Mouse (Mus musculus): Measurements from ENCODE around the gene Tmem108.

The Tmem108 gene

GRCm38 (mm10) chr9:103546695-103547645 is 214.7 kb downstream of the Tmem108 start:
- DNase-seq (ENCODE audit: low read depth), result no peak

GRCm38 (mm10) chr9:103545729-103546128 is 215.9 kb downstream of the Tmem108 start:
- no peak for DNase-seq (ENCODE audit: low read depth)

GRCm38 (mm10) chr9:103545271-103545670 is 216.4 kb downstream of the Tmem108 start:
- DNase-seq (ENCODE audit: low read depth), result no peak

- no peak for DNase-seq (ENCODE audit: low read depth)
Observed at GRCm38 (mm10) chr9:103544599-103544998, 217.0 kb downstream of the Tmem108 start.

- DNase-seq (ENCODE audit: low read depth), result no peak
Observed at GRCm38 (mm10) chr9:103540518-103540917, 221.1 kb downstream of the Tmem108 start.

- DNase-seq (ENCODE audit: low read depth), result no peak
Observed at GRCm38 (mm10) chr9:103538047-103538816, 223.4 kb downstream of the Tmem108 start.

GRCm38 (mm10) chr9:103536059-103536634 is 225.5 kb downstream of the Tmem108 start:
- DNase-seq (ENCODE audit: low read depth), result no peak

GRCm38 (mm10) chr9:103525041-103525537 is 236.5 kb downstream of the Tmem108 start:
- DNase-seq (ENCODE audit: low read depth), result no peak

GRCm38 (mm10) chr9:103524600-103524999 is 237.0 kb downstream of the Tmem108 start:
- DNase-seq (ENCODE audit: low read depth), result no peak

GRCm38 (mm10) chr9:103523742-103524403 is 237.8 kb downstream of the Tmem108 start:
- no peak for DNase-seq (ENCODE audit: low read depth)

GRCm38 (mm10) chr9:103523008-103523407 is 238.6 kb downstream of the Tmem108 start:
- DNase-seq (ENCODE audit: low read depth), result no peak

GRCm38 (mm10) chr9:103513884-103514283 is 247.8 kb downstream of the Tmem108 start:
- DNase-seq (ENCODE audit: low read depth), result no peak

GRCm38 (mm10) chr9:103512257-103512656 is 249.4 kb downstream of the Tmem108 start:
- DNase-seq (ENCODE audit: low read depth), result no peak

GRCm38 (mm10) chr9:103506968-103507584 is 254.6 kb downstream of the Tmem108 start:
- DNase-seq (ENCODE audit: low read depth), result no peak

- DNase-seq (ENCODE audit: low read depth), result no peak
Observed at GRCm38 (mm10) chr9:103505067-103505466, 256.6 kb downstream of the Tmem108 start.

GRCm38 (mm10) chr9:103504646-103505045 is 257.0 kb downstream of the Tmem108 start:
- no peak for DNase-seq (ENCODE audit: low read depth)

GRCm38 (mm10) chr9:103503586-103504298 is 257.9 kb downstream of the Tmem108 start:
- peak; percentile 38 for DNase-seq (ENCODE audit: low read depth)

GRCm38 (mm10) chr9:103502655-103503054 is 259.0 kb downstream of the Tmem108 start:
- DNase-seq (ENCODE audit: low read depth), result no peak

- no peak for DNase-seq (ENCODE audit: low read depth)
Observed at GRCm38 (mm10) chr9:103501861-103502364, 259.7 kb downstream of the Tmem108 start.

GRCm38 (mm10) chr9:103499366-103499765 is 262.3 kb downstream of the Tmem108 start:
- DNase-seq (ENCODE audit: low read depth), result no peak
